Mouse (Mus musculus) MEL-GATA-1-ER (cell line): Measurements from ENCODE around the gene Opn3.

Source experiments
- DNase-seq: peaks from one replicate; pipeline ENCODE4 v3.0.0-alpha.2; 2012; ENCODE audit warnings: low read depth; ENCODE audit errors: extremely low read depth

Opn3 gene

DNA sequence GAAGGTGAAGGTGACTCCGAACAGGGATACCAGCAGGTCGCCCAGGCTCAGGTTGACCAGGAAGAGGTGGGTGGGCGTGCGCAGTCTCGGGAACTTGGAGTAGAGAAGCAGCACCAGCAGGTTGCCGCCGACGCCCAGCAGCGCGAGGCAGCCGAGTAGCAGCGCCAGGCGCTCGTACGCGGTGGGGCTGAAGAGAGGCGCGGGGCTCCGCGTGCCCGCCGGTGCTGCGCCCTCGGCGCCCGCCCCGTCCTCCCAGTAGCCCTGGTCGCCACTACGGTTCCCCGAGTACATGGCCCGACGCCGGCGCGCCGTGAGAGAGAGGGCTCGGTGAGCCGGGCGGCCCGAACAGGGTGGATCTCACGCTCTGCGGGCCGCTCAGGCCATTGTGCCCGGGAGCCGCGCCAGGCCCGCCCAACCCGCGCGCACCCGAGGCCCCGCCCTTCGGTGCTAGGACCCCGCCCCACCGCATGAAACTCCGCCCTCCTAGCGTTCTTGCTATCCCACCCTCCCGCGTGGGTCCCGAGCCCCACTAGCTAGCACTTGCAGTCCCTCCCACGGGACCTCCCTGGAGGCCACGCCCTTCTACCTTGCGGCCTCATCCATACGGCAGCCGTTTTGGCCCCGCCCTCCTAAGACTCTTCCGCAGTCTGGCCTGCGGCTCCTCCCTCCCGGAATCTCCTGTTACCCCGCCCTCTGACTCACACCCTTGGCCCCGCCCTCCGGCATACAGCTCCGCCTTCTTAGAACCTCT, at the start of gene Opn3, which contains the start of gene Chml:
Opn3 (minus strand) TSS at position 531 of the 751 bp plus-strand sequence.
Chml (minus strand) TSS at position 656 of the 751 bp plus-strand sequence.
- peak; percentile 93 for DNase-seq

DNA sequence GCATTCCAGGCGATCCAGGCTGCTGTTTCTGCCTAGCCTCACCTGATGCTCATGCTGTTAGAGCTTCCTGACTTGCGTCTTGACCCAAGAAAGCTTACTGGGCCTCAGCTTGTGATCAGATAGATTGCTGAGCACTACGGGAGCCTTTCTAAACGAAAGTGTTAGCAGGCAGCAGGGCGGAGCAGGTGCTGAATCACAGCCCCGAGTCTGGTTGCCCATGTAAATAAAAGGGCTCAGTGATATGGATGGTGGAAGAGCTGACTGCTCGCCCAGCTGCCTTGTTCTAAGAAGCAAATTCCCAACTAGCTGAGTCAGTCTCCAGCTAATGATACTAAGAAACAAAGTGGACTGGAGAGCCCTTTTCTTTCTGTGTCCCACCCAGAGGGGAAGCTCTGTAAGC, 33.2 kb upstream of the Opn3 start:
- DNase-seq = no peak

DNA sequence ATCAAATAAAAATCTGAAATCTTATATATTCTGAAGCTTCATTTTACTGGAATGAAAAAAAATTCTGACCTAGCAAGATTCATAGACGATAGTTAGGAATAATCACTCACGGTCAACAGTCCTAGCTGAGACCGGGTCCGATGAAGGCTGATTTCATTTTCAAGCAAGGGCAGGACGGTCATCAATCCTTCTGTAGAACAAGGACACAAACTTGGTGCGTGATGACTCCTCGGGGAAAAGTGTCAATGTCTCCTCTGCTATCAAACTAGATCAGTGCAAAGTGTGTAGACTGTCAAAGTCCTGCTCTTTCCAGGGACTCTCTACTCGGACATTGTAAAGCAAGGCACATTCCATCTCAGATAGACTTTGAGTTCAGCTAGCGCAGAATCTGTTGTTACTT, 24.3 kb upstream of the Opn3 start:
- no peak for DNase-seq

DNA sequence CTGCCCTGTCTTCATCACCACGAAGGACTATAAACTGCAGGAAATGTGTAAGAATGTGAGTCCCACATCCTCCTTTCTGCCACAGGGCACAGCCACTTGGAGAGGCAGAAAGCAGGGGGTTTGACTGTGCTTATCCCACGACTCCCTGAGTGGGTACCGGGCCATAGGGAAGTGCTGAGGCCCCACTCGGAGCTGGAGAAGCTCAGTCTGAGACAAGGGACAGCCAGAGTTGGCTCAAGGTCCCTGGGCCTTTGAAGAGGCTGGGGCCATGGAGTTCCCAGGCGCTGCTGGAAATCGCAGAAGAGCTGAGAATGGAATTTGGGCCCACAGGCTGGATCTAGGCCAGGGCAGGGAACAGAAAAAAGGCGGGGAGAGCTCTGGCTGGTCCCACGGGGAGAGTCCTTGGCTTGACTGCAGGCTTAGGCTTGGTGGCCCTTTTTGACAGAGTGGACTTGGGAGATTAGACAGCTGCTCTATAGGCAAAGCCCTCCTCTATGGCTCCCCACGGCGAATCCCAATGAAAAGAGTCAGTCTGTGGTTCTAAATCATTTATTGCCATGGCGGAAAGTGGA, 19.8 kb upstream of the Opn3 start:
- no peak for DNase-seq

DNA sequence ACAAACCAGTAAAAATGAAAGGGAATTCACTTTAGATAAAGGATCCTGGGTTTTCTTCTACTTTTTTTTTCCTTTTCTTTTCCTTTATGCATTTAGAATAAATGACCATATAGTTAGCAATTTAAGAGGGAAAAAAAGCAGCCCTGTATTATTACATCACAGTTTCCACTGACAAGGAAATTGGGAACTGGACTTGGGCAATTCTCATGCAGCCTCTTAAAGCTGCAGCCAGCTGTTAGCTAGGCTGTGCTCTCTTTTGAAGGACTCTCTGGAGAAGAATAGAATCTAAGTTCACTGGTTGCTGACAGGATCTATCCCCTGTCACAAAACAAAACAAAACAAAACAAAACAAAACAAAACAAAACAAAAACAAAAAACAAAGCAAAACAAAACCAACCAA, 15.4 kb upstream of the Opn3 start:
- DNase-seq = no peak

DNA sequence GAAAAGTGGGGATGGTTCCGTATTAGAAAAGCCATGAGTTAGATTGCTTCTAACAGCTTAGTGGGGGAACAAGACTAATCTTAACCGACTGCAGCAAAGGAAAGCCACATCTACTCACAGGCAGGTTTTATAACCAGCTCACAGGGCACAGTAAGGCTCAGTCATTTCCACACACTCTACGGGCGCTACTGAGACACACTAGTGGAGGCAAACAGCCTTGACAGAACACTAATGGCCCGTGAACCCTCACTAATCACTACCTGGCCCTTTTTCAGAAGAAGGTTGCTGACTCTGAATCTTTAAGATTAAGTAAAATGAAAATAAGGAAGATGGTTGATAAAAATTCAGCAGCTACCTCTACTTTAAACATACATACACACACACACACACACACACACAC, 15.0 kb upstream of the Opn3 start:
- DNase-seq = no peak

DNA sequence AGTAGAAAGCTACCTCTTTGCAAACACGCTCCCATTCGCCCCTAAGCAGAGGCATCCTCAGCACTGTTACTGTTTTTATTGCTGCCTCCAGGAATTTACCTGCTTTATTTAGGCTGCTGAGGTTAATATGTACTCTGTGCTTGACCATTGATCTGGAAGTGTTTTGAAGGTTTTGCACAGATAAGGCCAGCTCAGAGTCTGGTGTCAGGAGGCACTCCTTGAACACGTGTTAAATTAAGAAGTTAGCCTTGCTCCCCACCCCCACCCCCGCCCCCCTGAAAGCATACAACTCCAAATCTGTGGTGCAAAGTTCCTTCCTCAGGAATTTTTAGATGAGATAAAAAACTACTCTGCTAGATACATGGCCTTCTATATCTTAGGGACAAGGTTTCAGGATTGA, 8.6 kb upstream of the Opn3 start:
- DNase-seq = no peak

DNA sequence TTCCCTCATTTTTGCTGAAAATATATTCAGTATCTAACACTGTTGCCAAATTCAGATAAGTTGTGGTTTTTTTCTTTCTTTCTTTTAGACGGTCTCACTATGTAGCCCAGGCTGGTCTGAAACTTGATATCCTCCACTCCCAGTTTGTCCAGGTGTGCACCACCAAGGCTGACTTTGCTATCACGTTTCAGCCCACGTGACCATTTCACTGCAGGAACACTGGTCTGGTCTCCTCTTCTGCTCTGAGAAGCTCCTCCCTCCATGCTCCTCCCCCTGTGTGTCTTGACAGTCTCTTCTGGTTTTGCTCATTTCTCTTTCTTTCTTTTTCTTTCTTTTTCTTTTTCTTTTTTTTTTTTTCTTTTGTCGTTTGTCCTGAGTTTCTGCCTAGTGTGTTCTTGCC, 7.2 kb upstream of the Opn3 start:
- DNase-seq = no peak

DNA sequence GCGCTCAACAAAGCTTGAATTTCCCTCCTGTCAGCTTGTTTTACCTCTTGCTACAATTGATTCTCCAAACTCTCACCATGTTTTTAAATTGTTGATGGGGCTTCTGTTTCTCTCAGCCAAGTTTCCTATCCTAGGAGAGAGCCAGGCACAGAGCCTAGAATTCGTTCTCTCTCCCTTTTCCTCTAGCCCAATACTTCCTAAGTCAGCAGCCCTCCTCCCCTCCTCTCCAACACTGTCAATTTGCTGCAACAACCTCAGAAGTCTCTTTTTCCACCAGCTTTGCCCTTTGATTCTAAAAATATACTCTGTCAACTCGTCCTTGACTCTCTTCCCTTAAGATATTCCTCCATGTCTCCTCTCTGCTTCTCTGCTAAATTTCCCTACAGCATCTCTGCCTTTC, 6.8 kb upstream of the Opn3 start:
- DNase-seq = no peak

DNA sequence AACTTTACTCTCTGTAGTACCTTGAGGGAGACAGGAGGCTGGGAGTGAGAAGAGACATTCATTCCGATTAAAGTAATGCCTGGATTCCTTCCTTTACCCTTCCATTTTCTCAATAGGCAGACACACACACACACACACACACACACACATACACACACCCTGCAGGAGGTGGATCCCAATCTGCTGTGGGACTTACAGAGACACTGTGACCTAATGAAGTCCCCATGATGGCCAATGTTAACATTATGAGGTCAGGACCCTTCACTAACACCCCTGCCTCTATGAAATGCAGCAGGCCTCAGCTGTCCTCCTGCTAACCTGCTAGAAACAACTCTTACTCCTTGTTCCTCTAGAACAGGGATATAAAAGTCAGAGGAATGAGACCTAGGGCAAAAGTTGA, 5.7 kb upstream of the Opn3 start, which contains the start of gene Wdr64:
Wdr64 (plus strand) TSS at position 301 of the 400 bp plus-strand sequence.
- DNase-seq = no peak

DNA sequence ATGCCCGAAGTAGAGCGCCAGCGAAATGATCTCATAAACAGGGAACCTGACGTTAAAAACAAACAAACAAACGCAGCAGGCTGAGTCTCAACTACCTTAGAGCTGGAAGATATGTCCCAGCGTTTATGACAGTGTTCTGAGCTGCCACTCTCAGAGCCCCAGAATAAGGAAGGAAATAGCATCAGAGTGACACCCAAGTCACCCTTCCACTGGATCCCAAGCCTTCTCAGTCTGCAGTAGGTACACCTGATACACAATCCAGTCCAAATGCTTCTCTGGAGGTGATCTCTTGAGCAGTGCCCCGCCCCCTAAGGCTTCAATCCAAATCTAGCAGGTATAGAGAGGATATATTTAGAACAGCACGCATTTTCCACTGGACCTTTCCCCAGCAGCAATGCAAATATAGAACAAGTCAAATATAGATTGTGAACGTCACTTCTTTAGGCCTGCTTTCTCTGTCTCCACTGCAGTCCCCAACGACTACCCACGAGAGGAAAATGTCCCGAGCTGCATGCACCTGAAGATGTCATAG, 919 bp upstream of the Opn3 start:
- no peak for DNase-seq

DNA sequence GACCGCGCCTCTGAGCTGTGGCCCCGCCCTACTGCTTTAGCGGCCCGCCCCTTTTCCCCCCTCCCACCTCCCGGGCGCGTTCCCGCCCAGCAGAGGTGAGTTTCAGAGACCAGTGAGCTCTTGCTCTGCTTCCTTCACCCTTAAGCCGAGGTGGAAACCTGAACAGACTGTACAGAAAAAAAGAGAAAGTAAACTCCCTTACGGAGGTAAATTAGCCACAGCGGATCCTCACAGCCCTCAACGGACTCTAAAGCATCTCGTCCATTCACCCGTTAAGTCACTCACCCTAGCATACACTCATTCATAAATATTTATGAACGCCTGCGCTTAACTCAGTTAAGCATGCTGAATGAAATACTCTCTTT, 403 bp upstream of the Opn3 start:
- DNase-seq = no peak

DNA sequence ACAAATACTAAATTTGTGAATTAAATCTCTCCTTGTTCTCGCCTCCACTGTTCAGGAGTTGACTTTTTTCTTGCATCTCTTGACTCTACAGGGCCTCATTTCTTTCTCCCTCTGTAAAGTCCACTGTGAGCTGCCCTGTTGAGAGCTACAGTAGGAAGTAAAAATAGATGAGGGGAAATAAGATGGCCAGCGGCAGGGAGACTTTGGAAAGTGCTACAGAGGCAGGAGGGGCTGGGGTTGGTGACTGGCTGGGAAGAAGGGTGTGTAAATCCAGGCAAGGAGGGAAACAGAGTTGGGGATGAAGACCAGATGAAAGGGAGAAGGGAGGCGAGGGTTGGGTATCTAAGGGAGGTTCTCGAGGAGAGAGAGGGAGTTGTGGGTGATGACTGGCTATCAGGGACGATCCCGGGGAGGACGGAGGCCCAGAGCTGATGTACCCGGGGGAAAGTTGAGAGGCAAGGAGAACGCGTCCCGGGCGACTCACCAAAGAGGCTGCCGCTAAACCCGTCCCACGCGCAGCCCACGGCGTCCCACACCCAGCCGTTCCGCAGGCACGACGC, 810 bp downstream of the Opn3 start:
- DNase-seq = no peak

DNA sequence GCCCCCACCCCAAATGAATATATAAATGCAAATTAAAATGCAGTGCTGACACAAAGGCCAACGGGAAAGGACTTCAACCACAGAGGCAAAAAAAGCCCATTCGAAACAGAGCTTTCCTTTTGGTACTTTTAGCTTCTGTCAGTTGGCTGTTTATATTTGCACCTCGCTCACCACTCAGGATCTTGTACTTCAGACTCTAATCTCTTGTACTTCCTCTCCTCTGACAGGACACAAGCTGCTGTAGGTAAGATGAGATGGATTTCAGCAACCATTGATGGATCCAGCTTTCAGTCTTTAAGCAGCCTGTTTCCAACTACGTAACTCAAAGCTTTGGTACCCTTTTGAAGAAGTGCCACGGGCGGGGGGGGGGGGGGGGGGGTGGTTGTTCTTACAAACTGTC, 11.6 kb downstream of the Opn3 start:
- DNase-seq = no peak

DNA sequence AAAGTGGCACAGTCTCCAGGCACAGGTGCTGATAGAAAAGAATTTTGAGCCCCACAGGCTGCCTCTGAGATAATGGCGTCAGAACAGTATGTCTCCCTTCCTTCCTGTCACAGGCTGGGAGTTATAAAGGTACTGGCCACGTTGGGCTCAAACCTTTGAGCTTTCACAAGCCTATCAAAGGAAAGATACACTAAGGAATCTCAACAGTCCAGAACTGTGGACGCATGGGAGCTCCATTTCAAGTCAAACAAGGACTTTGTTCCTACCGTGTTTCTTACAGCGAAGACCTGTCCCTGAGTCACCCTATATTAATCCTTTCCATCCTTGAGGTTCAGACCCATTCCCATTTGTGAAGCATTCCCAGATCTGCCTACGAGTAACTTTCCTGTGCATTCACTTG, 15.1 kb downstream of the Opn3 start:
- no peak for DNase-seq

DNA sequence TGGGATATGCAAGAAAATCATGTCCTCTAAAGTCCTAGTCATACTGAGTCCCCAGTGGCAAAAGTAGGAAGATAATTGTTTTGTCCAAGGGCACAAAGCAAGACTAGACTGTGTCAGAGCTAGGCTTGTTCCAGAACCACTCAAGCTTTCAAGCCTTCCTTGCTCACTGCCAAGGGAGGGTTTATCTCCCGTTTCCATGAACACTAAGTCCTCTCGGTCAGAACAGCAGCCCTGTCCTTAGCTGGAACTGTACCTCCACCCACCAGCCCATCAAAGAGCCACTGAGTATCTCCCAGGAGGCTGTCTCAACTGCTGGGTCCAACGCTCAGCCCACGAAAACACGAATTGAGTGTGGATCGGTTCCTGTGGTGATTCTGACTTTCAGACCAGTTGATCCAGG, 17.5 kb downstream of the Opn3 start:
- no peak for DNase-seq

DNA sequence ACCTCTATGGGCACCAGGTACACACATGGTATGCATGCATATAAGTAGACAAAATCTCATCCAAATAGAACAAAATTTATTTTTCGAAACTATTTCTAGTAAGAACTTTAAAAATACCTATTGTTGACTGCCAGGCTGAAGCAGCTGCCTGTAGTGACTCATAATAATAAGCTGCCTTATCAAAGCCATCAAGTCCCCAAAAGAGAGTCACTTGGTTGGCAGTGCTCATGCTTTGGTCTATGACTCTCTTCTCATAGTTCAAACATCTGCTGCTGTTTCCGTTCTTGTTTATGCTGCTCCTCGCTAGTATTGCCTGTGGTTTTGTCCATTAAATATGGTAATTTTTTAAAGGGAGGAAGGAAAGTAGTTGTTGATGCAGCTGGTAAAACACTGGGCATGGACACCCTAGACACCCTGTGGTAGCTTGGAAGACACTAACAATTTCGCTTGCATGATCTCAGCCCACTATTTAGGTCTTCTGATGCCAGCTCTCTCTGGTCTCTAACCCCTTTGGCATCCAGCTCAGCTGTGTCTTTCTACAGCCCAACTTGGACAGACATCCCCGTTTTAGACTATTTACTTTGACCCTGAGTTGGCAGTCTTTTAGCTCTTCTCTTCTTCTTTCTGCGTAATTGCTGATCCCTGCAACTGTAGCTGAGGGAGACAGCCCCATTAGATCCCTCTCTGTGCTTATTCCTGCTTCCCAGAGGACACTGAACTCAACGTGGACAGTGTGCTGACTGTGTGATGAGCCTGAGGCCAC, 18.8 kb downstream of the Opn3 start:
- no peak for DNase-seq

DNA sequence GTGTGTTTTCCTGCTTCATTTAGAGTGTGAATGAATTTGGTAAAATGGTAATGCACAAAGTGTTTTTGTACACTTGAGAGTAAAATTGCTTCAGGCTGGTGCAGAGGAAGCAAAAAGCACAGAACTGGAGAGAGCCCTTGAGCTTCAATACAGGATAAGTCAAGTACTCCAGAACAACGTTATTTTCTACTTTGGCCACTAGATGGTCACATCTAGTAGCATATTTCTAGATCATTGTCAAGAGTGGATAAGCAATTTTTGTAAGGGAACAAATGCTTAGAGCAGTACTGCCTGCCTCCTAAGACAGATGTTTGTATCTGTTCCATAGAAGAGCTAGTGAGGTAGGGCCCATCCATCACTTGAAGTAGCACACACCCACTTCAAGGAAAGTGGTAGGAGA, 20.9 kb downstream of the Opn3 start:
- no peak for DNase-seq

DNA sequence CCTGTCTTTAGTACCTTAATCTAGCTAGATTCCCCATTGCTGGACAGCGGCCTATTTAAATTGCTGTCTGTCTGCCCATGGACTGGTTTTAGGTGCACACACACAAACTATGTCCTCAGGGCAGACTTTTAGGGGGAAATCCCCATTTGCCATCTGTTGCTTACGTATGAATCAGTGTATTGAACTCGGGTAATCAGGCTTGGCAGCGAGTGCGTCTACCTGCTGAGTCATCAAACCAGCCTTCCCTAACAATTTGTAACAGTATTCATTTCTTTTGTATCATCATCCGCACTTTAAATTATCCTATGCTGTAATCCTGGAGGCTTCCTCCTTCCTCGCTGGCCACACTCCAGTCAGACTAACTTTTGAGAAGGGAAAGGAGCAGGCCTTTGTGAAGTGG, 22.5 kb downstream of the Opn3 start:
- DNase-seq = no peak

DNA sequence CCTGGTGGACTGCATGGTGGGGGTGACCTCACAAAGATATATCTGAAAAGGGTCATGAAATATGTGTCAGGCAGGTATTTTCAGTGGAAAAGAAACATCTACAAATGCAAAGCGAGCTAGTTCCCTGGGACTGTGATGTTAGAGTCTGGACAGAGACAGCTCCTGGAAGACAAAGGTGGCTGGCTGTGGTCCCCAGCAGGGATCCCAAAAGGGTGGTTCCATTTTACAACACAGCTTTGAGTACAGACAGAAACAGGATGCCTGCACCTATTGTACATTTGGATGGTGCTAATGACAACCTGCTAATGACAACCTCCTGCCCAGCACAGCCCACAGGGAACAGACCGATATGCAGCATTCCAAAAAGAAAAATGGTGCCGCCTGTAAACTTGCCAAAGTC, 23.1 kb downstream of the Opn3 start:
- DNase-seq = no peak

DNA sequence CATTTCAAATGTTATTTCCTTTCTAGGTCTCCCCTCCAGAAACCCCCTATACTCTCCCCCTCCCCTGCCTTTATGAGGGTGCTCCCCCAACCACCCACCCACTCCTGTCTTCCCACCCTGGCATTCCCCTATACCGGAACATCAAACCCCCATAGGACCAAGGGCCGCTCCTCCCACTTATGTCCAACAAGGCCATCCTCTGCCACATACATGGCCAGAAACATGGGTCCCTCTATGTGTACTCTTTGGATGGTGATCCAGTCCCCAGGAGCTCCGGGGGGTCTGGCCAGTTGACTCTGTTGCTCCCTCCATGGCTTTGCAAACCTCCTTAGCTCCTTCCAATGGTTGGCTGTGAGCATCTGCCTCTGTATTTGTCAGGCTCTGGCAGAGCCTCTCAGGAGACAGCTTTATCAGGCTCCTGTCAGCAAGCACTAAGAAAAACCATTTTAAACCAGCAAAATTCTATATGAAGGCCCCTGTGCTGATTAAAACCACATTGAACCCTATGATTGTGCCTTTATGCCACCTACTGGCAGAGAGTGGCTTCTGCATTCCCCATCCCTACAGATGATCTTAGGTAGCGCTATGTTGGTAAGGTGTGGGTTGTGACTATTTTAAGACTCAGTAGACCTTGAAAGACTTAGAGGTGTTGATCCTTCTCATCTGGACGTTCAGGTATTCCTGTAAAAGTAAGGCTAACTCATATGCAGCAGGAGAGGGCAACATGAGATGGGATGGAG, 23.7 kb downstream of the Opn3 start:
- DNase-seq = no peak
